Mouse (Mus musculus) spleen, embryonic (tissue): Measurements from ENCODE around the gene Rln3.
"Not testable (repeated sequence)": the region's sequence is repeated elsewhere in the genome, so short reads cannot be mapped to it uniquely, and the experiment has no call there.

ENCODE experiments used
- CTCF ChIA-PET: fragments of 350-600 bp; sonication (Branson Sonifier 250); formaldehyde crosslinking; loops from one replicate; lab custom pipeline; 2022; lab: Charles Lee

Gene Rln3

GRCm38 (mm10) chr8:84023085-84023484 is 21.7 kb downstream of the Rln3 start:
- CTCF ChIA-PET: no interaction called here

DNA sequence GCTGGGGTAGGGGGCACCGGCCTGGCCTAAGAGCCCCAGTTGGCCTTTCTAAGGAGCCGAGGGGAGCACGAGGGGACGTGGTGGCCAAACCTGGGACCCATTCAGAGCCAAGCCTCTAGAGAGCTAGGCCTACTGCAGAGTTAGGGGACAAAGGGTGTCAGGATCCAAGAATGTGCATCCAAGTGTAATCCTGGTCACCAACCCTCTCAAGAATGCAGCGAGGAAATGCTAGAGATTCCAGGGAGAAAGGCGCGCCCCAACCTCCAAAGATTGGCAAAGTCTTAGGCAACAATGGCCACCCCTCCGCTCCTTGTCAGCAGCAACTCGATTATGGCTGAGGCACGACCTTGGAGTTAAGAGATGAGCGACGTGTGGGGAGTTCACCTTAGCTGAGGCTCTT is 23.2 kb downstream of the Rln3 start:
- CTCF ChIA-PET: no interaction called here

- CTCF ChIA-PET: no interaction called here
Measured at GRCm38 (mm10) chr8:84021096-84021495, 23.7 kb downstream of the Rln3 start, which contains the start of gene Palm3. Palm3 (plus strand) TSS chr8:84021471.

GRCm38 (mm10) chr8:84019738-84020137 is 25.1 kb downstream of the Rln3 start:
- CTCF ChIA-PET: no interaction called here

GRCm38 (mm10) chr8:84015833-84016232 is 29.0 kb downstream of the Rln3 start:
- CTCF ChIA-PET: no interaction called here

- CTCF ChIA-PET: interaction anchor here (0.8 kb wide), 1 partner anchor 43 kb away, joined by 3 read pairs; no protein-coding TSS in a partner anchor
Measured at GRCm38 (mm10) chr8:84012499-84013165, 32.2 kb downstream of the Rln3 start.

DNA sequence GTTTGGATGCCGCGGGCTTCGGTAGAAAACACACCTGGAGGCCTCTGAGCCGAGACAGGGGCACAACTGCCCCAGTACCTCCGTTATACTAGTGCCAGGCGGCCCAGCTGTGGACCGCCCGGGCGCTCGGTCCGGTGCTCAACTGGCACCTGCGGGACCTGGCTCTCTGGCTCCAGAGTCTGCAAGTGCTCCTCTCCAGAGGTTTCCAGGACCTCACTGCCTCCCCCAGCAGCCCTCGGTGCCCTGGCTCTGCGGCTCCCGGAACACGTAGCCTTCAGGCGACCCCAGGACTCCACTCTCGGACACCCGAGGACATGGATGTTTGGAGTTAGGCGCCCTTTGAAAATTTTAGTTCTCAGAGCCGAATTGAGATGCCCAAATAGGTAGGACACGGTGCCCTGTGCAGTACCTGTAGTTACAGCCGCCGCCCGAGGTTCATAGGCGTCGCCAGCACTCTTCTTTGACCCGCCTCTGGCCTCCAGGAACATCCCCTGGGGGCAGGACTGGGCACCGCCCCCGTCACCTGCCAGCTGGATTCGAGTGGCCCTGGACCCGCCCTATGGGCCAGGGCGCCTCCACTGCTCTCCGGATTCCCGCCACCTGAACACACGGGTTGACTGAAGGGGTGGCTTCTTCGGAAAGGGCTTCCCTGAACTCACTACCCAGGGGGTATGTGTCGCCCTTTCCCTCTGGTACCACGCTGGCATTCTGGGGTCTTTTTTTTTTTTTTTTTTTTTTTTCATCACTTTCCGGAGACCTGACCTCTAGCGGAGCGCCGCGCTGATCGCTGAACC is 32.9 kb downstream of the Rln3 start, which contains the start of gene 2210011C24Rik:
Gene 2210011C24Rik (minus strand): TSS at position 467 of the 794 bp plus-strand sequence.
- CTCF ChIA-PET: interaction anchor here (0.8 kb wide), 1 partner anchor 42 kb away, joined by 3 read pairs; no protein-coding TSS in a partner anchor

- CTCF ChIA-PET: interaction anchor here (0.6 to 1.1 kb wide), 3 partner anchors 8 to 117 kb away, joined by 3 to 5 read pairs (median 3); no protein-coding TSS in a partner anchor
Measured at GRCm38 (mm10) chr8:84010625-84011611, 33.9 kb downstream of the Rln3 start.

GRCm38 (mm10) chr8:84009876-84010275 is 34.9 kb downstream of the Rln3 start:
- CTCF ChIA-PET: interaction anchor here (0.7 to 1.1 kb wide), 2 partner anchors 9 to 29 kb away, joined by 3 read pairs; no protein-coding TSS in a partner anchor

- CTCF ChIA-PET: no interaction called here
Measured at GRCm38 (mm10) chr8:84008362-84008761, 36.4 kb downstream of the Rln3 start.

GRCm38 (mm10) chr8:84005502-84005901 is 39.3 kb downstream of the Rln3 start:
- CTCF ChIA-PET: not testable (repeated sequence)

DNA sequence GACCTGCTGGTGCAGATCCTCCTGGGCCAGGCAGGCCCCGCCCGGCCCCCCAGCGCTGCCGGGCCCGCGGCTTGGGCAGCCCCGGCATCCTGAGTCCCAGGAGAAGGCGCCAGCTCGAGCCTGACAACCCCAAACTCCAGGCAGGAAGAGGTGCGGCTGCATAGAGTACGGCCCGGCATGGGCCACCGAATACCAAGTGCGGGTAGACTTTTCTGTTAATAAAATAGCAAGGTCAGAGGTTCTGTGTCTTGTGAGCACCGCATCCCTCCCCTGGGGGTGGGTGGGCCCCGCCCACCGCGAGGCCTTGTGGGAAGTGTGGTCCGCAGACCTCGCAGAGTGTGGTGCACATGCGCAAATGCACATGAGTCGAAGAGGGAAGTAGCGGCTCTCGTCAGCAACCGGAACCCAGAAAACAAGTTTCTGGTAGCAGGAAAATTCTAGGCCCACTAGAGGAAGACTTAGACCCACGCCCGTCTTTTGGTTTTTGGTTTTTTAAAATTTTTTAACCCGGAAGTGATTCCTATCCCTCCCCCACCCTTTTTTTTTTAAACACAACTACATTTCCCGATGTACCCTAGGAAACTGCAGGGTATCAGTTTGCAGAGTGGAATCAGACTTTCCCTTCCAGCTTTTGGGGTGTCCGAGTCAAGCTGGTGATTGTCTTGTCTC is 40.1 kb downstream of the Rln3 start:
- CTCF ChIA-PET: no interaction called here

DNA sequence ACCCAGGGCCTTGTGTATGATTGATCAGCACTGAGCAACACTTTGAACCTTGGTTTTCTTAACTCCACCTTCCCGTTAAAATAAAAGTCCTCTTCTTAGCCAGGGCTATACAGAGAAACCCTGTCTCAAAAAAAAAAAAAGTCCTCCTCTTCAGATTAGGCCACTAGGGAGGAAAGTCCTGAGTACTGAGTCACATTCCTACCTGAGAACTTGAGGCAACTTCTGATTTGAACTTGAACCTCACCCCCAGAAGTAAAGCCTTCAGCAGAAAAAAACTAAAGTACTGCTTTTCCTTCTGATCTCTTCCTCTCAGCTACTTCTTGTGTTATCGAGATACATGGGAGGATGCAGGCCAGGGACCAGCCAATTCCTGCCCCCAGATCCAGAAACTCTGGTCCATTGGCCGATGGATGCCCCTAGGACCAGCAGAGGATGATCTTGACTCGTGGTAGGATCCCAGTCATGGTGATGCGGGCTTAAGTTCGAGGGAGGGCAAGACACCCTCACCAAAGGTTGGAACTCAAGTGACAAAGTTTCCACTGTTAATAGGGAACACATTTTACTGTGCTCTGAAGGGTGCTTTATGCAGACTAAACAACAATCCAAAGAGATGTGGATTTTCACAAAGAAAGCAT is 41.1 kb downstream of the Rln3 start:
- CTCF ChIA-PET: no interaction called here

DNA sequence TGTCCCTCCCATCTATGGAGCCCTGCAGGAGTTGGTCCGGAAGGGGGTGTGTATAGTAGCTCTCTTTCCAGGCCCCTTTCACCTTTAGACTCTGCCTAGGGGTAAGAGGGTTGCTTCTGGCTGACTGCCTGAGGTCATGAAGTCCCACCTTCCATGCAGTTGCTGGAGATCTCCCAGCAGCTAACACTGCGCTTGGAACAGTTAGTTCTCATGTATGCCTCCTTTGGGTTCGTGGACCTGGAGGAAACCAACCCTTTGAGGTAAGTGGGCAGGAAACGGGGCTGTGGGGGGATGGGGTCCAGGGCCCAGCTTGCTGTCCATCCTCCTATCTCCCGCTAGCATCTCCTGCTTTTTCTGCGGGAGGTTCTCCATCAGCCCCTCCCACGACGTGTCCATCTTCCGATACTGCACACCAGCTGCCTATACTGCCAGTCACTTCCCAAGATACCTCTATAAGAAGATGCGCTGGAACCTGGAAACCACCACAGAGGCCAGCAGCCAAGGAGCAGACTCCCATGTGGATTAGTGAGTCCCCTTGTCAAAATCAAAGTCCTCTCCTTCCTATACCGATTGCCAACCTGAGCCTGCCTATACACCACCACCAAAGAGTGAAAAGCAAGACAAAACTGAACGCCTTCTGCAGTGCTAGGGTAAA is 41.7 kb downstream of the Rln3 start:
- CTCF ChIA-PET: no interaction called here

DNA sequence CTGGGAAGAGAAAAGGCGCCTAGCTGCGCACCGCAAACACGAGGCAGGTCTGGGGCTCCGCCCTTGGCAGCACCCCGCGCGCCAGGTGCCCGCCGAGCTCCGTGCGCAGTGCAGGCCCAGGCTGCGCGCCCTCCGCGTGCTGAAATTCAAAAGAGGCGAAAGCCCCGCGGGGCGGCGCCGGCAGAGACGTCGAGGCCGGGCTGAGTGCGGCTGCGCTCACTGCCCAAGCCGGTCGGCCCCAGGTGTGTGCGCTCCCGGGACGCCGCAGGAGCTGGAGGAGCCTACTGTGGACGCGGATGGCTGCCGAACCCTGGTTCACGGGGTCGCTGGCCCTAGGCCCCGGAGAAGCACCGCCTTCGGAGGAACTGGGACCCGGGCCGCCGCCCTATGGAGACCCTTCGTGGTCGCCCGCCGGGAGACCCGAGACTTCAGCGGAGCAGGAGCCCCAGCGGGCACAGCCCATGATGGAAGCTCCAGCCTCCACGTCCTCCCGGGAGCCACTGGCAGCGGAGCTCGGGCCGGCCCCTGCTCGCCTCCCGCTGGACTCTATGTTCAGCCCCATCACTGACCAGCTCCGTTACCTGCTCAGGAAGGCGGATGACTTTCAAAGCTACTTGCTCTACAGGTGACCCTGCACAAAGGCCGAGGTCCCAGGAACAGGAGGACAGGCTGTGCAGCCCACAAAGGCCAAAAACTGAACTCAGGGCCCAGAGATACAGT is 43.4 kb downstream of the Rln3 start, which contains the start of gene 1700067K01Rik:
Gene 1700067K01Rik (plus strand): TSS at position 222 of the 720 bp plus-strand sequence.
- CTCF ChIA-PET: no interaction called here

DNA sequence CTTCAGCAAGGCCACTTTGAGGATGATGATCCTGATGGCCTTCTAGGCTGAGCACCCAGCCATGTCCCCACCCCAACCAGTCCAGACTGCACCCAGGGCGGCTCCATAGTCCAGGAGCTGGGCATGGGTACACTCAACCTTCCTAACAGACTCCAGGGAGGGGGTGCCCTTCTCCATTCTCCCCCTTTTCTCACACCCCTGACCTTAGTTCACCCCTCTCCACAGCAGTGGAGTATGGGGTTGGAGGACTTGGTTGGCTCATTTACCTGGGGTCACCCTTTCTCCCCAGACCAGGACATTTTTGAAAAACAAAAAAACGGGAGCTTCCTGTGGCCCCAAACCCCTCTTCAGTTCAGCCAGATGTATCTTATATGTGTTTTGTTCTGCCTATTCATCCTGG is 45.0 kb downstream of the Rln3 start:
- CTCF ChIA-PET: no interaction called here

GRCm38 (mm10) chr8:83999057-83999705 is 45.6 kb downstream of the Rln3 start:
- CTCF ChIA-PET: no interaction called here
